In genomic region chr9:121092568-121092967, GRCm38 (mm10) we compare ENCODE assay signal across 21 mouse cellular contexts.
DNase-seq lines count a peak whose midpoint lies in the region; ATAC-seq and TF ChIP-seq lines count a peak whose summit lies in the region.
"Had no signal": no experiment of that assay in that cellular context is flagged by ENCODE, and none has a peak within 500 bp of the region (broad histone marks: within the 10 kb centered on the region; RNA-seq: fewer than 3 reads in every experiment).

No protein-coding gene starts in this region.

- H3K4me3 ChIP-seq in layer of hippocampus, adult 2 months: no peak overlapping the region
- H3K4me3 ChIP-seq in stomach, postnatal 0 days (ENCODE audit: low read depth, low read length): no peak overlapping the region
- H3K4me3 ChIP-seq: embryonic facial prominence, embryonic 10.5 days; erythroblast, embryonic 14.5 days; heart, embryonic 10.5 days; neural tube, embryonic 13.5 days; stomach, embryonic 15.5 days had no signal

- H3K27ac ChIP-seq in layer of hippocampus, adult 2 months: no peak overlapping the region
- H3K27ac ChIP-seq in stomach, postnatal 0 days (replicated peaks): no peak overlapping the region
- H3K27ac ChIP-seq: embryonic facial prominence, embryonic 10.5 days; heart, embryonic 10.5 days; neural tube, embryonic 13.5 days; stomach, embryonic 15.5 days had no signal

- TF ChIP-seq EP300 in stomach, postnatal 0 days (optimal IDR thresholded peaks at IDR 0.05): no peak

- H3K4me1 ChIP-seq in stomach, postnatal 0 days (replicated peaks; ENCODE audit: control insufficient read depth, insufficient read depth): no peaks in the 10 kb centered on the region
- H3K4me1 ChIP-seq: stomach, embryonic 15.5 days had no signal

- H3K9ac ChIP-seq in stomach, postnatal 0 days (ENCODE audit: low read length): no peak overlapping the region
- H3K9ac ChIP-seq: neural tube, embryonic 13.5 days; stomach, embryonic 15.5 days had no signal

- TF ChIP-seq CTCF in layer of hippocampus, adult 2 months (conservative IDR thresholded peaks at IDR 0.05): peak; percentile 64
- TF ChIP-seq CTCF in stomach, postnatal 0 days (IDR thresholded peaks at IDR 0.05; ENCODE audit: low read depth): peak; percentile 53

- WGBS in stomach, postnatal 0 days: 76% methylated on average over 5 of the region's 5 CpGs

- DNase-seq in adrenal gland, postnatal 14 days: peak; percentile 30
- DNase-seq in adrenal gland, postnatal 25 days: no peak
- DNase-seq in layer of hippocampus, adult 2 months (ENCODE audit: low spot score in 2 of 2): no peak
- no peak for DNase-seq in layer of hippocampus, postnatal 10 days (ENCODE audit: low spot score in 2 of 2)
- peak; percentile 14 for DNase-seq in thymus, postnatal 14 days
- no peak for DNase-seq in thymus, postnatal 36 days
- DNase-seq in stomach, postnatal 0 days (ENCODE audit: low spot score): no peak
- no peak for DNase-seq in layer of hippocampus, adult 11-12 months (ENCODE audit: low spot score)
- DNase-seq: adrenal gland, postnatal 36 days; cerebellum, postnatal 10 days; gastrocnemius, postnatal 25 days; kidney, postnatal 25 days; left cerebral cortex, postnatal 4 days; right cerebral cortex, postnatal 4 days; thymus, postnatal 25 days had no signal

- H3K4me2 ChIP-seq in stomach, postnatal 0 days (replicated peaks; ENCODE audit: low read depth): no peak overlapping the region
- H3K4me2 ChIP-seq: neural tube, embryonic 13.5 days; stomach, embryonic 15.5 days had no signal

- no peaks in the 10 kb centered on the region for H3K9me3 ChIP-seq in stomach, postnatal 0 days (ENCODE audit: control insufficient read depth, low read length)
- H3K9me3 ChIP-seq: embryonic facial prominence, embryonic 10.5 days; heart, embryonic 10.5 days; neural tube, embryonic 13.5 days; stomach, embryonic 15.5 days had no signal

- no peak for ATAC-seq in stomach, postnatal 0 days (ENCODE audit: low FRiP score, low TSS enrichment)
- ATAC-seq: forebrain, embryonic 16.5 days had no signal

- H3K27me3 ChIP-seq in stomach, postnatal 0 days (ENCODE audit: control insufficient read depth, insufficient read depth, low read length): no peaks in the 10 kb centered on the region
- H3K27me3 ChIP-seq: neural tube, embryonic 13.5 days; stomach, embryonic 15.5 days had no signal

- H3K36me3 ChIP-seq in stomach, postnatal 0 days (ENCODE audit: control insufficient read depth, insufficient read depth, low read length): no peaks in the 10 kb centered on the region
- H3K36me3 ChIP-seq: heart, embryonic 10.5 days; neural tube, embryonic 13.5 days; stomach, embryonic 15.5 days had no signal

Comparison
In these comparisons a context has a peak if more than half of its experiments do, and no peak if none do; other contexts are left out.
1. DNase-seq: peak in adrenal gland, postnatal 14 days (single experiment) and thymus, postnatal 14 days (single experiment); none in adrenal gland, postnatal 25 days (single experiment), layer of hippocampus, adult 2 months (0 of 2), layer of hippocampus, postnatal 10 days (0 of 2), thymus, postnatal 36 days (0 of 2), stomach, postnatal 0 days (single experiment) and layer of hippocampus, adult 11-12 months (single experiment).